In genomic region chrX:166931048-166931447, GRCm38 (mm10) we compare ENCODE assay signal across 11 mouse cellular contexts.
DNase-seq lines count a peak whose midpoint lies in the region; ATAC-seq lines count a peak whose summit lies in the region.
"Had no signal": no experiment of that assay in that cellular context is flagged by ENCODE, and none has a peak within 500 bp of the region (broad histone marks: within the 10 kb centered on the region; RNA-seq: fewer than 3 reads in every experiment).

No protein-coding gene starts in this region.

- no peak overlapping the region for H3K4me3 ChIP-seq in heart, embryonic 16.5 days (ENCODE audit: low read length)
- no peak overlapping the region for H3K4me3 ChIP-seq in limb, embryonic 10.5 days
- H3K4me3 ChIP-seq: embryonic facial prominence, embryonic 13.5 days; myocyte had no signal

- H3K27ac ChIP-seq in heart, embryonic 16.5 days (ENCODE audit: low read length), result peak overlapping the region; percentile 9; the same call in 1 of the 2 replicates
- no peak overlapping the region for H3K27ac ChIP-seq in limb, embryonic 10.5 days
- H3K27ac ChIP-seq: embryonic facial prominence, embryonic 13.5 days had no signal

- WGBS in heart, embryonic 16.5 days, result 26% methylated on average over 4 of the region's 4 CpGs
- WGBS in limb, embryonic 10.5 days, result 57% methylated on average over 4 of the region's 4 CpGs

- DNase-seq in embryo, embryonic 9.5 days (ENCODE audit: extremely low spot score), result peak; percentile 10
- no peak for DNase-seq in embryo, embryonic 10.5 days (ENCODE audit: low spot score)
- peak; percentile 20 for DNase-seq in adrenal gland, postnatal 10 days
- DNase-seq in kidney, postnatal 25 days, result peak; percentile 45 to 69
- no peak for DNase-seq in thymus, postnatal 0 days (ENCODE audit: low spot score)
- DNase-seq in limb, embryonic 10.5 days (ENCODE audit: low spot score), result no peak
- DNase-seq: liver, postnatal 0 days had no signal

- H3K9me3 ChIP-seq in heart, embryonic 16.5 days (replicated peaks; ENCODE audit: control insufficient read depth, low read length), result no peaks in the 10 kb centered on the region
- H3K9me3 ChIP-seq in limb, embryonic 10.5 days (replicated peaks), result no peaks in the 10 kb centered on the region
- H3K9me3 ChIP-seq: embryonic facial prominence, embryonic 13.5 days had no signal

- no peak overlapping the region for H3K4me2 ChIP-seq in heart, embryonic 16.5 days (ENCODE audit: low read depth, low read length)
- H3K4me2 ChIP-seq: embryonic facial prominence, embryonic 13.5 days had no signal

- H3K36me3 ChIP-seq in heart, embryonic 16.5 days (ENCODE audit: control insufficient read depth, insufficient read depth), result no peaks in the 10 kb centered on the region
- no peaks in the 10 kb centered on the region for H3K36me3 ChIP-seq in limb, embryonic 10.5 days
- H3K36me3 ChIP-seq: embryonic facial prominence, embryonic 13.5 days had no signal

- peak; percentile 69; the same call in 1 of the 2 replicates for ATAC-seq in heart, embryonic 16.5 days (replicated peaks; ENCODE audit: extremely low read depth, insufficient read depth, low FRiP score)
- no peak for ATAC-seq in megakaryocyte, adult 5-6 weeks (ENCODE audit: poor library complexity, severe bottlenecking)
- ATAC-seq: liver, postnatal 0 days had no signal

- no peaks in the 10 kb centered on the region for H3K27me3 ChIP-seq in heart, embryonic 16.5 days (ENCODE audit: control insufficient read depth, insufficient read depth, low read length)
- peaks cover 76% of the 10 kb centered on the region for H3K27me3 ChIP-seq in limb, embryonic 10.5 days (ENCODE audit: low read depth, poor library complexity, severe bottlenecking)

- H3K4me1 ChIP-seq in heart, embryonic 16.5 days (ENCODE audit: control insufficient read depth, insufficient read depth, low read length), result no peaks in the 10 kb centered on the region
- H3K4me1 ChIP-seq in limb, embryonic 10.5 days, result no peaks in the 10 kb centered on the region
- H3K4me1 ChIP-seq: embryonic facial prominence, embryonic 13.5 days had no signal

- H3K9ac ChIP-seq in heart, embryonic 16.5 days (ENCODE audit: low read length), result no peak overlapping the region
- H3K9ac ChIP-seq: embryonic facial prominence, embryonic 13.5 days; liver, postnatal 0 days had no signal

Comparison
In these comparisons a context has a peak if more than half of its experiments do, and no peak if none do; other contexts are left out.
1. DNase-seq: peak in embryo, embryonic 9.5 days (single experiment), adrenal gland, postnatal 10 days (single experiment) and kidney, postnatal 25 days (2 of 2); none in embryo, embryonic 10.5 days (single experiment), thymus, postnatal 0 days (single experiment) and limb, embryonic 10.5 days (single experiment).